Mouse (Mus musculus): ENCODE results near the gene Eftud2. TPM values are rescaled to one million over a fixed set of nuclear protein-coding genes. Genes with fewer than 3 reads are reported as not detected.

Gene Eftud2
- 110 and 121 TPM in 2 replicates for polyA plus RNA-seq (2015; fragmentation: Nextera tagmentation; extraction: Ambion mirVana)

DNA sequence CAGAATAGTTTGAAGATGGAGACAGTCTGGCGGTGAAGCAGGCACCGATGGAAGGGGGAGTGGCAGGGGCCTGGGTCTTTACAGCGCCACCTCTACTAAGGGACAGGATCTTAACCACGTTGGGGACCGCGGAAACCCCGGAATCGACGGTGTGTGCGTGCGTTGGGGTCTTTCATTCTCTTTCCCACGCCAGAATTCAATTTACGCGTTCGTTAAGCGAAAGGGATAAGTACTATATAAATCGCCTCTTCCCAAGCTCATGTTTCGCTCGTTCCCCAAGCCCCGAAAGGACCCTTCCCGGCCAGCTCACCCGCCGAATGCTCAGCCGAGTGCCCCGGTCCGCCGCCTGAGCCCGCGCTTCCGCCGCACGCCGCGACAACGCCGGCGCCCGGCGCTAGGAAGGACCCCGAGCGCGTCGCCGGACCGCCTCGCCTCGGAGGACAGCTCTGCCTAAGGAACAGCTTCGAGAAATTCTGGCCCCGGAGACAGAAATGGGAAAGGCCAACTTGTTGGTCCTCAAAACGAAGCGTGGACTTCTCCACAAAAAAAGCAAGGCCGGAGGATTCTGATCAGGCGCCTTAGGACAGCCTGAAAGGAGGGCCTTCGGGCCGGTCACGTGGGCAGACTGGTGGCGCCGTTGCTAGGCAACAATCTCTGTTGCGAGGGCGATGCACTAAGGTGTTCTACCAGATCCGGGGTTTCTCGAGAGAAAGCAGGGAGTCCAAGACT lies at the start of gene Eftud2, which contains the start of gene Ccdc103:
Gene Eftud2 (minus strand): TSS at position 401 of the 729 bp plus-strand sequence.
Gene Ccdc103 (plus strand): TSS at position 620 of the 729 bp plus-strand sequence.

DNA sequence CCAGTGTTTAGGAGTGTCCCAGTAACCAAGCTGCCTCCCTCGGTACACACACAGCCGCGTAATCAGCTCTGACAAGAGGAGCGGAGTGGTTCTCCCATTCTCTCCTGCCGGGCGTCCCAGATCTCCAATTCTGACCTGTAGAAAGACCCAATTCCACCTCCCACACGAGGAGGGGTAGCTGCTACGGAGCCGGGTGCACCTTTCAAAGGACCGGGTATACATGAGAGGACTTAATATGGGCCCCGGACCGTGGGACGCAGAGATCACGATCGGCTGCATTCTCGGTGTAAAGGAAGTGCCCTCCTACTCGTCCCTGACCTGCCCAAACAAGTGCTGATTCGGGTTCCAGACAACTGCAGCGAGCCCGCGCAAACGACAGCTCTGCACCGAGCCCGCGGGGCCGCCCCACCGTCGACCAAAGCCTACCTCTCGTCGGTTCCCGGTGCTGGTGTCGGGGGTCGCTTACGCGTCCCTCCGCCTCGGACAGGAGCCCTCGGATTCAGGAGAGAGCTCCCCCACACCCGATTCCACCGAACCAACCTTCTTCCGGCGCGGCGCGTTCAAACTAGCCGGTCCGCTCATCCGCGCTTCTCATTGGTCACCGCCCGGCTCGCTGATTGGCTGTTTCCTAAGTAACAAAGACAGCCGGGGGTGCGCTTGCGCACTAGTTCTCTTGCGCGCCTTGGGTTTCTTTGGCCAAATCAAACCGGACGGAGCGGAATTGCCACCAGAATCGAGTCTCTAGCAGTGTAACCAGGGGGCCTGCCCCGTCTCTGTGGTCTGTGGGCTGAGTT lies 44.0 kb upstream of the Eftud2 start, which contains the start of gene Kif18b:
Gene Kif18b (minus strand): TSS at position 568 of the 794 bp plus-strand sequence.

DNA sequence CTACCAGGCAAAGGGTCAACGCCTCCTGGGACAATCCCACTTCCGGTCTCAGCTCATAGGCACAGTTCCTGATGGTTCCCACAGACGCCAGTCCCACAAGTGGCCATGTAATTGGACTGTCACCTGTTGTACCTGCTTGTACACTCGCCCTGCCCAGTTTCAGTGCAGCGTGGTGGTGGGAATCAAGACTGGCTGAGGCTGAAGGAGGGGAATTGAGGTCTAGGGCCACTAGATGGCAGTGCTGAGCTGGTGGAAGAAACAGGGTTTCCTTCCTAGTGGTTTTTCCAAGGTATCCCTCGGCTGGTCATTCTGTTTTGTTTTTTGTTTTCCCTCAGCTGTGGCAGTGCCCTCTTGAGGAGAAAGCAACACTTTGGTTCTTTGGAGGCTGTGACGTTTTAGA lies 20.0 kb upstream of the Eftud2 start, which contains the start of gene Gfap:
Gene Gfap (minus strand): TSS at position 150 of the 400 bp plus-strand sequence.

DNA sequence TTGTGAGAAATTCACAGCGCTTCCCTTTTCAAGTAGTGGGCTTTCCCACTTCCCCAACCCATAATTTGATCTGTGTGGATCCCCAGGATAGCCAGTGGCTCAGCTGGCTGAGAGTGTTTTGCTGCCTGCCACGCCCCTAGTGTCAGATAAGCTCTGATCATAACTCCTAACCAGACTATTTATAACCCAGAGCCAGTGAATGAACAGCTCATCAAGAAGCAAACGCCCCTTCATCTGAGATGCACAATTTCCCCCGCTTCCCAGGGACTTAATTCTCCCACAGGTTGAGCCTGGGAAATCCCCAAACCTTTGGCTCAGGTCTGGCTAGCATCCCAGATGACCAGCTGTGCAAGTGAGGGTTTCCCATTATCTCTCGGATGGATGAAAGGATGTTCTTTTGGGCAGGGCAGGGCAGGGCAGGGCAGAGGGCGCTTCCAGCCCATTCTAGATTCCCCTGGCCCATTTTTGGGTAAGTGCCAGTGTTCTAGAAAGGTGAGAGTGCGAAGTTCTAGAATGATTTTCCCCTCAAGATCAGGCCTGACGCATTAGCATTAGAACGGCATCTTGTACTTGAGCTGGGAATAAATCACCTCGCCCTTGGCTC lies 3.9 kb upstream of the Eftud2 start, which contains the start of gene Fam187a:
Gene Fam187a (plus strand): TSS at position 554 of the 604 bp plus-strand sequence.

DNA sequence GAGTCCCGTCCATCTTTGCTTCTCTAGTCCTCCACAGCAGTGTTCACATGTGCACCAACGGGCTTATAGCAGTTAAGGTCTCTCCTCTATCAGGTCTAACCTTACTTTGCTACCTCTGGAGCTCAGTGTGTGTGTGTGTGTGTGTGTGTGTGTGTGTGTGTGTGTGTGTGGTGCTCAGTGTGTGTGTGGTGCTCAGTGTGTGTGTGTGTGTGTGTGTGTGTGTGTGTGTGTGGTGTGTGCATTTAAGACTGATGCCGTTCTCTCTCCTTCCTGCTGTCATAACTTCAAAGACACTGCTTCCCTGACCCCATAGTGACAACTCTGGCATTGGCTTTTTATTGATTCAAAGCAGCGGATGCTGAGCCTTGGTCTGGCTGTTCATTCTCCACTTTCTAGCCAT lies 45.2 kb downstream of the Eftud2 start, which contains the start of gene Higd1b:
Gene Higd1b (plus strand): TSS at position 301 of the 400 bp plus-strand sequence.

DNA sequence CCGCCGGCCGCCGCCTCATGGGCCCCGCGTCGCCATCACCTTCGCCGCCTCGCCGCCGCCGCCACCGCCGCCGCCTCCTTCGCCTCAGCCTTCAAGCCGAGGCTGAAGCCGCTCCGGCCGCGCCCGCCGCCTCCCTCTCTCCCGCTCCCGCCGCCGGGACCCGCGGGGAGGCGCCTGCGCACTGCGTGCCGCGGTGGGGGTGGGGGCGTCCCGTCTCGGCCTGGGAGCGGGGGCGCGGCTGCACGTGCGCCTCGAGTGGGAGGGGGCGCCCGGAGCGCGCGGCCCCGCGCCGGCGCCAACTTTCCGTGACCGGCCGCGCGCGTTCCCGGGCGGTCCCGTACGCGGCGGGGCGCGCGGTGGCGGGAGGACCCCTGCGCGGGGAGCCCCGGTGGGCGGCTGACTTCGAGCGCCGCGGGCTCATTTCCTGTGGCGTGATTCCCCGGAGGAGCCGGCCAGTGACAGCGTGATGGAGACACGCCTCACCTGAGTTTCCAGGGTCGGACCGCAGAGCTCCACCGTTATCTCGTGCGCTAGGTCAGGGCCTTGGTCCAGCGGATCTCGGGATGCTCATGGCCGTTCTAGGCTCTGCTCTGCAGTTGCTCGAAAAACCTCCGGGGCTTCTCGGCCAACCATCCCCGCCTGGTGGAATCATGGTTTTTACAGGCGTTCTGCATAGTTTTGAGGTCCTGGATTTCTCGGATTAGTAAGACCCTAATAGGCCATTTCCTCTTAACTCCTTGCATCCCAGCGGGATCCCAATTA lies 61.6 kb downstream of the Eftud2 start, which contains the start of gene Gjc1:
Gene Gjc1 (minus strand): TSS at position 680 of the 762 bp plus-strand sequence.

Other genes with a start within 250 kb of the Eftud2 start
- gene Meioc, start 217.3 kb downstream of the Eftud2 start, polyA plus RNA-seq (2015; fragmentation: Nextera tagmentation; extraction: Ambion mirVana), result 0.07 TPM in 1 of 2 replicates, not detected in the other
- 14.4 and 16.5 TPM in 2 replicates for gene Ccdc43, start 183.2 kb downstream of the Eftud2 start, polyA plus RNA-seq (2015; fragmentation: Nextera tagmentation; extraction: Ambion mirVana)
- gene Adam11, start 119.5 kb downstream of the Eftud2 start, polyA plus RNA-seq (2015; fragmentation: Nextera tagmentation; extraction: Ambion mirVana), result 0.82 and 1.2 TPM in 2 replicates
- 7.1 and 9.2 TPM in 2 replicates for gene Gjc1, start 61.3 kb downstream of the Eftud2 start, polyA plus RNA-seq (2015; fragmentation: Nextera tagmentation; extraction: Ambion mirVana)
- gene Higd1b, start 45.1 kb downstream of the Eftud2 start, polyA plus RNA-seq (2015; fragmentation: Nextera tagmentation; extraction: Ambion mirVana), result 0.29 TPM in 1 of 2 replicates, not detected in the other
- gene Ccdc103, start 219 bp upstream of the Eftud2 start, polyA plus RNA-seq (2015; fragmentation: Nextera tagmentation; extraction: Ambion mirVana), result 0.69 and 0.77 TPM in 2 replicates
- gene Fam187a, start 4.2 kb upstream of the Eftud2 start, polyA plus RNA-seq (2015; fragmentation: Nextera tagmentation; extraction: Ambion mirVana), result not detected in 2 replicates
- gene Gfap, start 19.9 kb upstream of the Eftud2 start, polyA plus RNA-seq (2015; fragmentation: Nextera tagmentation; extraction: Ambion mirVana), result 8.5 and 9.8 TPM in 2 replicates
- 7.1 and 9.6 TPM in 2 replicates for gene Kif18b, start 44.1 kb upstream of the Eftud2 start, polyA plus RNA-seq (2015; fragmentation: Nextera tagmentation; extraction: Ambion mirVana)
- gene C1ql1, start 65.7 kb upstream of the Eftud2 start, polyA plus RNA-seq (2015; fragmentation: Nextera tagmentation; extraction: Ambion mirVana), result 0.08 and 0.28 TPM in 2 replicates
- 53.0 and 56.6 TPM in 2 replicates for gene Nmt1, start 147.2 kb upstream of the Eftud2 start, polyA plus RNA-seq (2015; fragmentation: Nextera tagmentation; extraction: Ambion mirVana)
- 20.9 and 27.5 TPM in 2 replicates for gene Dcakd, start 147.3 kb upstream of the Eftud2 start, polyA plus RNA-seq (2015; fragmentation: Nextera tagmentation; extraction: Ambion mirVana)
- 0.82 and 1.1 TPM in 2 replicates for gene Plcd3, start 220.7 kb upstream of the Eftud2 start, polyA plus RNA-seq (2015; fragmentation: Nextera tagmentation; extraction: Ambion mirVana)
- 30.9 and 34.6 TPM in 2 replicates for gene Acbd4, start 220.7 kb upstream of the Eftud2 start, polyA plus RNA-seq (2015; fragmentation: Nextera tagmentation; extraction: Ambion mirVana)
- gene Hexim1, start 235.2 kb upstream of the Eftud2 start, polyA plus RNA-seq (2015; fragmentation: Nextera tagmentation; extraction: Ambion mirVana), result 3.3 and 4.2 TPM in 2 replicates